Mouse (Mus musculus): ENCODE data around the gene Bri3.

The Bri3 gene

GRCm38 (mm10) chr5:144427861-144428260 lies 183.6 kb downstream of the Bri3 start:
- DNase-seq (ENCODE audit: low read depth, low spot score), result no peak

DNA sequence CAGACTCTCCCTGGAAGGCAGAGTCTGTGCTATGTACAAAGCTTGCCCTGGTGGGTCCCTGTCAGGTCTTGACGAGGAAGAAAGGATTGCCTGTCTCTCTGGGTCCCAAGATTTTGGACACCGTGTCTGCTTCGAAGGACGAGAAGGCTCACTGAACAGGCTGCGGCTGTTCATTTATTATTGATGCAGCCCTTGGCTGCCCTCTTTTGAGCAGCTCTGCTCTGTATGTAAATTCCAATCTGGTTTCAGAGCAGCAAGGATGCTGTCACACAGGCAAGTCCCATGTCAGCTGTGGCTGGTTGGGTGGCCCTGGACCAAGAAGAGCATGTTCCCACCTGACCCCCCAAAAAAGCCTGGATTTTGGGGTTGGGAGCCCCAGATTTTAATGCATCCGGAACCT lies 187.2 kb downstream of the Bri3 start:
- no peak for DNase-seq (ENCODE audit: low read depth, low spot score)

DNA sequence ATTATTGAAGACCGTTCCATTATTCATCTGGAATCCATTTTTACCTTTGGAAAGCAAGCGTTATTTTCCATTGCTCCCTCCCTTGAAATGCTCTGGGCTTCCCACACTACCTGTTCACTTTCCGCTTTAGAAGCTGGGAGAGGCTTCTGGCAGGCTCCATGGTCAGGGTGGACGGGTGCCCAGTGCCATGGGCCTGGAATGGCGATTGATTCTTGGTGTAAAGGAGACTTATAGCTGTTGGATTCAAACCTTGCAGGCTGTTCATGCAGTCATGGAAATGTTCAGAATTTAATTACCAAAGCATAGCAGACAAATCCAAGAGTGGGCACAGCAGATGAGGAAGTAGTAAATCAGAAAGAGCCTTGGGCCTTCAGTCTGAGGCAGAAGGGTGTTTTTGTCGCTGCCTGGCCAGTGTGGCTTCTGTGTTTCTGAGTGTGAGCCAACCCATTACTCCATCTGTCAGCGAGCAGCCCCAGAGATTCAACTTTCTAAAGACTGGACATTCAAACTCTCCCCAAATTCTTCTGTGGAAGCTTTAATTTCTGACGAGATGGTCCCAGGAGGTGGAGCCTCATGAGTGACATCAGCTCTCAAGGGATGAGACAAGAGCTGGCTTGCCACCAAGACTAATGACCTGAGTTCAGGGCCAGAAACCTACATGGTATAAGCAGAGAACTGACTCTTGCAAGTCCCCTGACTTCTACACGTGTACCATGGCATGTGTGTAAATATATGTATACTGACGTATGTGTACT lies 195.2 kb downstream of the Bri3 start:
- no peak for DNase-seq (ENCODE audit: low read depth, low spot score)

DNA sequence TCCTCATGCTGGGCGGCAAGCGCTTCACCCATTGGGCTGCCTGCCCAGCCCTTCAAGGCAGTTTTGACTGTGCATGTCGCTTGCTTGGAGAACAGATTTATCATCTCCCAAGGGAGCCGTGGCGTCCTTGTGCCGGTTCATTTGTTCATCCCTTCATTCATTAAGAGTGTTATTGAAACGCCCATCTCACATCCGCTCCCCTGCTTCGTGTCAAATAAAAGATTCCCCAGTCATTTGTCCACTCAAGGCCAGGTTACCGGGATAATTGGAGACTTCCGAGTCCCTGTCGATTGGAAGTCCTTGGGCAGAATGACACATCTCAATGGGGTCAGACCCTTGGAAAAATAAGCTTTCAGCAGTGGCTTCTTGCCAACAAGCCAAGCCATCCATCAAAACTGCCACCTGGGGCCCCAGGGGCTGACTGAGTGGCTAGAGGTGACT lies 197.6 kb downstream of the Bri3 start:
- DNase-seq (ENCODE audit: low read depth, low spot score), result no peak

- no peak for DNase-seq (ENCODE audit: low read depth, low spot score)
Observed at GRCm38 (mm10) chr5:144446475-144447225, 202.4 kb downstream of the Bri3 start.

DNA sequence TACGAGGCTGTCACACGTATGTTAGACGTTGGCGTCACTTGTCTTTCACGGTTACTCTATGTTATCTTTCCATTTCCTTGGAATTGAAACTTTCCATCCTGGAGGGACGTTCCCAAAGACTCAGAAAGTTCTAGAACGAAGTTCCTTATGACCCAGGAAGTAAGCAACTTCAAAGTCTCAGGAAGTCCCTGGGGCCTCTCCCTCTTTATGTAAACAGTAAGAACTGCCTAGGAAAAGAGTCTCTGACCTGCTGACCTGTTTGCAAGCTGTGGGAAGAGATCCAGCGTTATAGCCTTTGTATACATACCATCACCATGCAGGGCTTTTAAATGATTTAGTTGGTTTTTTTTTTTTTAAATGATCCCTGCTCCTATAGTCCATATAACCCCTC lies 203.0 kb downstream of the Bri3 start:
- no peak for DNase-seq (ENCODE audit: low read depth, low spot score)

GRCm38 (mm10) chr5:144447975-144448374 lies 203.7 kb downstream of the Bri3 start:
- no peak for DNase-seq (ENCODE audit: low read depth, low spot score)

DNA sequence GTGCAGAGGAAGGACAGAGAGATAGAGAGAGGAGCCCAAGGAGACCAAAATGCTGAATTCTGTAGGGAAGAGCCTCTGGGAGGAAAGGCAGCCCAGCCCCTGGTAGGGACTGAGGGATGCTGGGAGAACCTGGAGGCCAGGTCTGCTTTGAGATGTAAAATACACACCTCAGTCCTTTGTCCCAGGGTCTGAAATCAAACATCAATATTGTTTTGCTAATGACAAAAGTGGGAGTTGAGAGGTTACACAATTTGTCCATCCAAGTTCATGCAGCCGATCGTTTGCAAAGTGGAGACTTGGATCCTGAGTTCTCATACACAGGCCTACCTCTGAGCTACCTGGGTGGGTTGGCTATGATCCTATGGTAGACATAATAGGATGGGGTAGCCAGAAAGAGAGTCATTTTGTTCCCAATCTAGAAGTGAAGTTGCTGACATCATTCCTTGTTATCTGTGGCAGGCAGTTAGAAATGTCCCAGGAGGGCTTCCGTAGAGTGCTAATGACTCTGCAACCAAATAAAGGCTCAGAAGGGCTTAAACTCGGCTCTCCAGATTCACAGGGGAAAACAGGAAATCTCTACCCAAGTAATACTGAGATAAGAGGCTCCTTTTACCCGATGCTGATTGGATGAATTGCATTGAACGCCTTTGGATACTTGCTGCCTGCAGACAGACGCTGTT lies 208.7 kb downstream of the Bri3 start:
- DNase-seq (ENCODE audit: low read depth, low spot score), result no peak

GRCm38 (mm10) chr5:144457623-144458287 lies 213.5 kb downstream of the Bri3 start:
- DNase-seq (ENCODE audit: low read depth, low spot score), result peak; percentile 39

DNA sequence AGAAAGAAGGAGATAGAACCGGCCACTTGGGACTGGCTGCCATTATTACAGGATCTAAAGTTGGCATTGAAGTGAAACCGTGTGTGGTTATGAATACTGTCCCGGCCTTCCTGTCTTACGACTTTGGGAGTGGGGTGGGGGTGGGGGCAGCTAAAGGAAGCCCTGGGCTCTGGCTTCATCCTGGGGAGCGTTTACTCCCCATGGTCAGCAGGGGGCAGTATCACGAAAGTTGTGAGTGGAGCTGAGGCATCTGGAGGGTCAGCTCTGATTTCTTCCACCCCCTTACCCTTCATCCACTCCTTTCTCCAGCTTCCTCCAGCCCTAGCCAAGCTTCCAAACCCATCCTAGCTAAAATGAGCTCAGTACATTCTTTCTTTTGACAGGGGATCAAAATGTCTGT lies 222.8 kb downstream of the Bri3 start:
- no peak for DNase-seq (ENCODE audit: low read depth, low spot score)

DNA sequence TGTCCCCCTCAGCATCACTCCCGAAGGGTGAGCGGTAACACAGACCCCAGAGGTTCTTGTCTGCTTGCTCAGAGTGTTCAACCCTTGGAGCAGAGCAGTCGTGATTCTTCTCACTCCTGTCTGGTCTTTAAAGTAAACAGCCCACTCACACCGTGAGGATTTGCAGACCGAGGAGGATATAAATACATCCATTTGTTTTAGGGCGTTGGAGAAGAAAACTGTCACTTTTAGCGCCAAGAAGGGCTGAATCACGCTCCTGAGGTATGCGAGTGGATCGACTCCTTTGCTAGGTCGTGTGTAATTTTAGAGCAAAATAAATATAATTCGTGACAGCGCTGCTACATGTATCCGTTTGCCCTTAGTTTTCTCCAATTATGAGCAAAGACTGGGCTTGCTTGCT lies 228.8 kb downstream of the Bri3 start:
- DNase-seq (ENCODE audit: low read depth, low spot score), result no peak

GRCm38 (mm10) chr5:144479677-144480171 lies 235.5 kb downstream of the Bri3 start:
- DNase-seq (ENCODE audit: low read depth, low spot score), result no peak

DNA sequence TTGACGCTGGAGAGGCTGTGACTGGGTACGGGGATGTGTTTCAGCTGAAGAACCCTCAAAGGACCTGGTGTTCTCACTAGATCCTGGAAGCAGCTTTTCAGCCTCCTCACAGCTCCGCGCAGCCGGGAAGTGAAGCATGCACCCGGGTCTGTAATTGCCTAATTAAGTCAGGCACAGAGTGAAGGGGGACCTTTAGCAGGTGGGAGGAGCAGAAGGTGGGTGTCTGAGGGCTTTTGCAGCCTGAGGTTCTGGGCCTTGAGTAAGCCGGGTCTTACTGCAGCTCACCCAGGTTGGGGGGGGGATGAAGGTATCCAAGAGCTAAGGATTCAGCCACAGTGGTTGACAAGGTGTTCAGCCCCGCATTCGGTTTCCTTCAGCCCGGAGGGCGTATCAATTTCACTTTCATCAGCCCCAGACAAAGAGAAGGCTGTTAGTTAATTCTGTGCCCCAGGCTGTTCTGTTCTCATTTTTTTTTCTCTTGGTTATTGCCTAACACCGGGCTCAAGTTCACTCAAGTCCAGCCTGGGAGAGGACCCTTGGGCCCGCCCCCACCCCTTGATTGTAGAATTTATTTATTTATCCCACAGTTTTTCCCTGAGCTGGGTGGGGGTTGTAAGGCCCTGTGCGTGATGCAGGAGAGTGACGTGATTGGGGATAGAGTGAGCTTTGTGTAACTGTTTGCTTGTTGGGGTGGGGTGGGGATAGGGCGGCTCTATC lies 239.6 kb downstream of the Bri3 start:
- no peak for DNase-seq (ENCODE audit: low read depth, low spot score)

GRCm38 (mm10) chr5:144491308-144491707 lies 247.1 kb downstream of the Bri3 start:
- DNase-seq (ENCODE audit: low read depth, low spot score), result no peak
